Mouse (Mus musculus) gastrocnemius, postnatal 10 days (tissue): ENCODE measurements at regions not wholly inside any gene's neighbourhood (a gene's known extent, or its start where the extent isn't known, plus 50 kb on each side); places are given as distances from the start of the nearest gene placed in this dataset.

Source experiments
- DNase-seq: peaks from one replicate; pipeline ENCODE4 v3.0.0; 2021; ENCODE audit warnings: mixed read lengths

DNA sequence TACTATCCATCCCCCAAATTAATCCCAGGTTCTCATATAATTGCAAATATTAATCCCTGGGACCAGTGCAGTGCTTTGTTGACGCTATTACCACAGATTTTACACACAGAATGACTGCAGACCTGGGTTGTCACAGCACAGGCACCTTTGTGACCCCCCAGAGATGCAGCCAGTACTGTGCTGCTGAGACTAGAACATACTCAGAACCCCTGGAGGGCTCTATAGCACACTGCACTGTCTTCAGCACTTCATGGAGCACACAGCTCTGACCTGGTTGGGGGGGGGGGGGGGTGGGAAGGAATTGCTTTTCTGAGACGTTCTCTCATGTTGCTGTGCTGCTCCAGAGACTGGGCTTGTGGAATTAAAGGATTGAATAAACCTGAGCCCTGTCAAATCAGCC is 154.9 kb upstream of the Gm34302 start:
- DNase-seq, result no peak

DNA sequence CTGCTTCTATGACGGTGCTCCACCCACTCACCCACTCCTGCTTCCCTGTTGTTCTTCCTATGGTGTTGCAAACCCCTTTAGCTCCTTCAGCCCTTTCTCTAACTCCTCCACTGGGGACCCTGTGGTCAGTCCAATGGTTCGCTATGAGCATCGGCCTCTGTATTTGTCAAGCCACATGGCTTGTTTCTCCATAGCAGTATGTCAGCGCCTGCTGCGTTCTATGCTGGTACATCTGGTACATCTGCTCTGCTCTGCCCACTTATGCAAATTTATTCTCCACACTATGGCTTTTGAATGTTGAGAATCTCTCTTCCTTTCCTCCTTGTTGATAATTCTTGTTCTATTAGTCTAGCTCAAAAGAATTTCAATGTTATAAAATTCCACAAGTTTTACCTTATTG is 154.2 kb upstream of the Gm34302 start:
- no peak for DNase-seq

DNA sequence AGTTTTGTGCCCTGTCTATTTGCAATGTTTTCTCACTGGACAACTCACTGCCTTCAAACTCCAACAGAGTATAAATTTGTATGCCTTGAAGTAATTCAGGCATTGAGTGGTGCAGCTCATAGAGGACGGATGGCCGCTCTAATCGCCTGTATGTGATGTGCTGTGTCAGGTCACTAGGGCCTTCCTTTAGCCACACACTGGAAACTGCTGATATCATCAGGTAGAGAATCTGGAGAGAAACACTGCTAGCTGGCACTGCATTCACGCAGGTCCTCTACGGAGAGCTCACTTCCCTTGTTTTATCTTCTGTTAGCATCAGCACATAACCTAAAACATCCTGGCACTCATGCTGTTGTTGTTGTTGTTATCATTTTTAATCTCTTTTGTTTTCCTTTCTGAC is 144.0 kb upstream of the Gm34302 start:
- DNase-seq, result no peak

DNA sequence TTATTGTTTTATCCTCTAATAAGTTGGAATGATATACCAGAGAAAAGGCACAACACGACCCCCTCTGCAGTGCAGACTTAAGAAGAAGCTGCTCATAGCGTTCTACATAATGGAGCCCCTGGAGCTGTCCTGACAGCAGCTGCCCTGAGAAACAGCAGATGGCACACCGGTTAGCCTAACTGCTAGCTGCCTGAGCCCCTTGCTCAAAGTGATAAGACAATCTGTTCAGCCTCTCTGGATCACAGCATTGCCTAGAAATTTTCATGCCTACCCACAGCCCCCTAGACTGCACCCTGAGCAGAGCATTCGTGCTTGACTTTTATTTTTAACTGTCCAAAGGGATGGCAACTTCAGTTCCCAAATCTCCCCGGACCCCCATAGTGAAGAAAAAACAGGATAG is 132.4 kb upstream of the Gm34302 start:
- DNase-seq, result no peak

DNA sequence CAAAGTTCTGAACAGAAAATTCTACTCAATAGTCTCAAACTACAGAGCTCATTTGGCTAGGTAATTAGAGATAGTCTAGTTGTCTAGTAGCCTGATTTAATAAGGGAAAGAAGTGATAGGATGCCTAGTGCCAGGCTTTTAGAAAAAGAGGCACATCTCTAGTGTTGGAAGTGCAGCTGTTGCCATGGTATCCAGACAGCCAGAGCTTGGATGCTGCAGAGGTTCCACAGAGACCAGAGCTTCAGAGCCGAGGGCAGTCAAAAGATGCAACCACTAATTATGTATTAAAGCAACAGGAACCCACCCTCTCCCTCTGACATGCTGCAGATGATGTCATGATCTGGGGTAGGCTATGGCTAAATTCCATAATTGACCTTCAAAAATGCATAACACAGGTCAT is 130.0 kb upstream of the Gm34302 start:
- DNase-seq, result no peak

DNA sequence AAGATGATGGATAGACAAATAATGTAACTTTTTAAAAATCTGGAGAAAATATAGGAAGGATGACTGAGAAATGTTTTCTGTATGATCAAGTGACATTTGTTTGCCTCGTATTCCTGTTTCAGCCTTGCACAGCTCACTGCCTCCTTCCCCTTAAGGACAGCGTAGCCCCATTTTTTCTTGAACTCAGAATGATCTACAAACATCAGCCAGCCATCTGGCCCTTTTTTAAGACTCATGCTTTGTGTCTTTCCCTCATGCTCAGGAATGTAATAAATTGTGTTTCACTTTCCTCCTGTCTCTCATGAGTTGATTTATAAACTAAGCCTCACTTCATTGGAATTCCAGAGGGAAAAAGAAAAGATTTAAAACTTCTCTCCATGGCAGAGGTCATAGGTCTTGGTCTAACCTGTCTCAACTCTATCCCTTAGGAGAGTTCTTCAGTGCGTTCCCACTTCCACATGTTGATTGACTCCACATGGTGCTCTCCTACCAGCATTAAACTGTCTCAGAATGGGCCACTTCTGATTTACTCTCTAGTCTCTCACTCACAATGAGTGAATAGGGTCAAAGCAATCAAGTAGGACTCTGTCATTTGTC is 129.2 kb upstream of the Gm34302 start:
- DNase-seq, result no peak

DNA sequence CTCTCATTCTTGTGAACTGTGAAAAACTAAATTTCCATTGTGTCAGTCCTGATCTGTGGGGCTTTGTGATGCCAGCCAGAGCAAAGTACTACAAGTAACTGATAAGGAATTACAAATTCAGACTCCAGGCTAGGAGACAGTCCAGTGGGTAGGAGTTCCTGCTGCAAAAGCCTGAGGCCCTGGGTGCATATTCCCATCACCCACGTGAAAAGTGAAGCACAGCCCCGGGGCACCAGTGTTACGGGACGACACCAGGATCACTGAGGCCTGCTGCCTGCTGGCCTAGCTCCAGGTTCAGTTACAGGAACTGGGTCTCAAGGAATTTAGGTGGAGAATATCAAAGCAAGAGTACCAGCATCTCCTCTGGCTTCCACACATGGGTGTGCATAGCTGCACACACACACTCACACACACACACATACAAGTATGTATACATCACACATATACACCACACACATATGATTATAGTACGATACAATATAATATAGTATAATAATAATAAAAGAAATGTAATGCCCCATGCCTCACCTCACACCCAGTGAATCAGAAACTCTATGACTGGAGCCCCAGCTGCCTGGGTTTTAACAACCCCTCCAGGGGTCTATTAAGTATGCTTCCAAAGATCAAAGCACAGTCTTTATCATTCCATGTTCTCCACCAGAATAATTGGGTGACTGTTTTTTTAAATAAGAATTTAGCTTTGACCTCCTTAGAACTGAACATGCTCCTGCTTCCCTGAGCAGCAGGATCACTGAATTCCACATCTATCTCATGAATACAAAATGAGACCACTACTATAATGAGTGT is 126.6 kb upstream of the Gm34302 start:
- no peak for DNase-seq

DNA sequence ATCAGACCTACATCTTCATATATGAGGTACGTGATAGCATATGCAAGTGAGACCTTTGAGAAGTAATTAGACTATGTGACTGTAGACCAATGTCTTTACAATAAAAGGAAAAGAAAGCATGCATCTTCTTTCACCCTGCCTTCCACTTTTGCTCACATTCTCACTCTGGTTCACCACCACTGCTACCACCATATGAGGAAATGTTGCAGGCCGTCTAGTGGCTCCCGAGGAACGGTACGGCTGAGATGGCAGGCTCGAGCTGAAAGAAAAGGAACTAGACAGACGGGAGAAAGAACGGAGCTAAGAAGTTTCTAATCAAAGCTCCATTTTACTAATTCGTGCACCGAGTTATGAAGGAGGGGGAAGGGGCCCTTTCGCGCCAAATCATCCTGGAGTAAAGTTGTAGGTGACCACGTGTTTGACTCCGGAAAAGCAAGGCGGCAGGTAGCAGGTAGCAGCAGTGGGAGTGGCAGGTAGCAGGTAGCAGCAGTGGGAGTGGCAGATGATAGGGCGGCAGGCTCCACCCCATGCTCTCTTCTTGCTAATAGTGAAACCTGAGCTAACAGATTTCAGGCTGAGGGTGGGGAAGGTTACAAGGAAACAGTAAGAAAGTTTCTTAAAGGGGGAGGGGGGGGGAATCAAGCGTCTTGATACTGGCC is 125.9 kb upstream of the Gm34302 start:
- DNase-seq, result no peak

DNA sequence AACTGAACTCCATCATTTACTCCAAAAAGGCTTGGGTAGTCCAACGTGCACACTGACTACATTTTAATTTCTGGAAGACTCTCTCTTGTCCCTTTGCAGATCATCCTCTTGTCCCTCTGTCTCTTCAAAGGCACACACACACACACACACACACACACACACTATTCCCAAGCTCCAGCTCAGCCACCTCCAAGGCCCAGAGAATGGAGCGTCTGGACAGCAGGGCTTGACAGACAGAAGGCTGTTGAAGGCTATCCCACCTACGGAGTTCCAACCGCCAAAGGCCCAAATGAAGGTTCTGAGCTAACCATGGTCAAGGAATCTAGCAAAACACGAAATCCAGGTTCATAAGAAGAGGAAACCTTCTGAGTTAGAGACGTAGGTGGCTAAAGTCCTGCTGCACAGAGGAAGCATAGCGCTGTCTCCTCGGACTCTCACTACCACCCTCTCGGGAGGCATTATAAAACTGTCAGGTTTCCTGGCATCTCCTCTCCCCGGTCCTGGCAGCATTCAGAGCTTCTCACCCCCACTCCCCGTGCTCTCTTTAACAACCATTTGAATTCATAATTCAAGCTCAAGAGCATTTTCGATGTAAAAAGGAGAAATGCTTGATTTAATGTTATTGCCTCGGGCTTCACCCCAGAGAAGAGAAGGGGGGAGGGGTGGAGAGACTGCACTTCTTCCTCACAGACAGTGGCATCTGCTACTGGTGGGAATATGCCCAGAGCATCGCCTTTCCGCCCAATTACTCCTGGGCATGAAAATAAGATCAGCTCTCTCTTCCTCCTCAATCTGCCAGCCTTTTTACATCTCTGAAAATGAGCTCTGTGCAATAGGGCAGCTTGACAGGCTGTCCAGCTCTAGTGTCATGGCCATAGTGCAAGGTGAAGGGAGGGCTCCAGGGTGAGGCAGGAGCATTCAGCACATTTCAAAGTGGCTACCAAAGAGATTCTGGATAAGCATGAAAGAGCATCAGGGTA is 99.3 kb upstream of the Gm34302 start:
- no peak for DNase-seq

DNA sequence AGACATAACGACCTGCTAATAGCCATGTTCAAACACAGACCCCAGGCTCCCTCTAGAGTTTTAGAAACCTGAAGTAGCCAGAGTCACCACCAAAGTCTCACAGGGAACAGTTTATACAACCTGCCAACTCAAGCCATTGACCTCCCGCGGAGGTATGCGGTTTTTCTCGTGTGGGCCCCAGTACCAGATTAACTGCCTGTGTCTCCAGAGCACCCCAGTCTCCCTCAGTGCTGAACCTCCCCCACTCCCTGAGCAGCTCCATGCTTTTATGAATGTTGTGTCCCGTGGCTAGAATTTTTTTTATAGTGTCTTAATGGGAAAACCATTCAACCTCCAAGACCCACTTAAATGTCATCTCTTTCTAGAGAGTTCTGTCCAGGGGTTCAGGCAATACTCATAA is 98.5 kb upstream of the Gm34302 start:
- DNase-seq, result no peak

DNA sequence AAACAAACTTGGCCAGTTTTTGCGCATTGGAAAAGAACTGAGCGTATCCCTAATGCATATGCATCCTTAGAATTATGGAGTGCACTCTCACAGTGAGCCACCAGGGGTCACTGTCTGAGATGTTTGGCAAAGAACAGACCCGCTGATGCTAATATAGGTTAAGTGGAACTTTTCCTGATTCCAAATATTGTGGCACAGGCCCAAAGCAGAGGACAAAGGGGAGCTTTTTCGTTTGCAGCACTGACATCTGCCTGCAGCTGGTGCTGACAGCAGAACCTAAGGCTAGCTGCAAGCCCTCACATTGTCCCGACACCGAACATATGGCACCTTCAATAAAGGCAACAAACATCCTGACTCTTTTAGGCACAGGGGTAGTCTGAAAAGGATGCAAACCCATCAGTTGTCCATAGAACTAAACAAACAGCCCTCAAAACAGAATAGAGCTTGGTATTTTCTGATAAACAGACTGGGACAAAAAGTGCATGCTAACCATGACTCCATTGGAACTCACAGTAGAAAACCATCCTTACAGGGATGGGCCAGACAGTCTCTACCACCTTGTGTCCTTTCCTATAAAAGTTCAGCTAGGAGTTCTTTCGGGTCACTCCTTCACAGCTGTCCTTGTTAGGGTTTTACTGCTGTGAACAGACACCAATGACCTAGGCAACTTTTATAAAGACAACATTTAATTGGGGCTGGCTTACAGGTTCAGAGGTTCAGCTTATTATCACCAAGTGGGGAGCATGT is 87.1 kb upstream of the Gm34302 start:
- peak; percentile 61 for DNase-seq

DNA sequence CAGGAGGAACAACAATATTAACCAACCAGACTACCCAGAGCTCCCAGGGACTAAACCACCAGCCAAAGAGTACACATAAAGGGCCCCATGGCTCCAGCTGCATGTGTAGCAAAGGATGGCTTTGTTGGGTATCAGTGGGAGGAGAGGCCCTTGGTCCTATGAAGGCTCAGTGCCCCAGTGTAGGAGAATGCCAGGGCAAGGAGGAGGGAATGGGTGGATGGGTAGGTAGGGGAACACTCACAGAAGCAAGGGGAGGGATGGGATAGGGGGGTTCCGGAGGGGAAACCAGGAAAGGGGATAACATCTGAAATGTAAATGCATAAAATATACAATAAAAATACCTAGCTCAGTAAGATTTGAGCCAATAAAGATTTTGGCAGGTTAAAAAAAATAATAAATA is 86.4 kb upstream of the Gm34302 start:
- no peak for DNase-seq

DNA sequence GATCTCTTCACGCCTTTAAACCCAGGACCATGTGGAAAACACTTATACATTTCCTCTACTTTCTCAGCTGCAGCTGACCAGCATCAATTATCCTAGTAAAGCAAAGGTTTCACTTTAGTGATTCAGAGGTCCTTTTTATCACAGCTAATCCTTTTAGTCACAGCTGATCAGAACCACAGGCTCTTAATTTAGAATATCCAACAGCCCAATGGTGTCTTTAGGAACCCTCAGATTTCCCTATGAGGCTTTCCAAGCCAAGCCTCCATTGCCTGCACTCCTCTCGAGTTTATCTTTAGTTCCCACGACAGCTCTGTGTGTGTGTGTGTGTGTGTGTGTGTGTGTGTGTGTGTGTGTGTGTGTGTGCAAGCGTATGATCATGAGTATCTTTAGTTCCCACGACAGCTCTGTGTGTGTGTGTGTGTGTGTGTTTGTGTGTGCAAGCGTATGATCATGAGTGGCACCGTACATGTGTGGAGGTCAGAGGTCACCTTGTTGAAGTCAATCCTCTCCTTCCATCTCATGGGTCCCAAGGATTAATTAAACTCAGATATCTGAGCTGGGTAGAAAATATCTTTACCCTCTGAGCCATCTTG is 85.4 kb upstream of the Gm34302 start:
- DNase-seq, result no peak

DNA sequence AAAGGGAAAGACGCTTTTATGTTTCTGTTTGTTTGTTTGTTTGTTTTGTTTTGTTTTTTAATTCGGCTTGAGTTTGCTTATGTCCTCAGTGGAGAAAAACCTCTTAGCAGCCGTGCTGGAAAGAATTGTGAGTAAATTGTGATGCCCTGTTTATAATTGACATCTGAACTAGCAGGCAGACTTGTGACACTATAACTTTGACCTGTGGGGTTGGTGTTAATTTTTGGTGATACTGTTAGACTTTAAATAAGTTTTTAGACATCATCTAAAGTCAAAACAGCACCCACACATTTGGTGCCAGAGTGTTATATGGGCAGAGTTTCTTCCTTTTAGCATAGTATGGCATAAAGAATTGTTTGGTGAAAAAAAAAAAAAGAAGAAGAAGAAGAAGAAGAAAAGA is 84.0 kb upstream of the Gm34302 start:
- DNase-seq, result no peak

DNA sequence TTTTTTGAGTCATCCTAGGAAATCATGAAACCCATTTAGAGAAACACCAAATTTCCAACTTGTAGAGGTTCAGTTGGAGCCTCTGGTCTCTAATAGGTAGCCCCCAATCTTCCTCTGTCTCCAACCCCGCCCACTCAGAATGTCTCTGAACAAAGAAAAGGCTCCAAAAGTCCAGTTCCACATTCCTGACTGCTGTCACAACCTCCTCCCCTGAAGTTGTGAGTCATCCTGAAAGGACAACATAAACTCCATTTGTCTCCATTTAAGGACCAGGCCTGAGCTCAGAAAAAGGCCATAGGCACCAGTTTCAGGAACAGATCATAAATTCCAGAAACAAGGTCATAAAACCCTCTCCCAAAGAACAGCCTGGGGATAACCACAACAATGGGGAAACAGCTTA is 79.4 kb upstream of the Gm34302 start:
- no peak for DNase-seq

DNA sequence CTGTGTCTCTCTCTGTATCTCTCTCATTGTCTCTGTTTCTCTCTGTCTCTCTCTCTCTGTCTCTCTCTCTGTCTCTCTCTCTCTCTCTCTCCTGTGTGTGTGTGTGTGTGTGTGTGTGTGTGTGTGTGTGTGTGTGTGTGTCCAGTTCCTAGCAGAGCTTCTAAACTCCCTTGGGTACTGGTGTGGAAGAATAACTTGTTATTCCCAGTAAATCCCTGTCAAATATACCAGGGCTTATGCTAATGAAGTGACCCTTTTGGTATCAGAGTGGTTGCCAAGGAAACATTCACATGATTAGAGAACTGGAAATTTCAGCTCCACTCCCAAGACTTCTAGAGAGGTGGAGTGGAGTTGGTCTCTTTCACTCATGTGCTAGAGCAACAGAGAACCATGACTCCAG is 78.9 kb upstream of the Gm34302 start:
- no peak for DNase-seq

DNA sequence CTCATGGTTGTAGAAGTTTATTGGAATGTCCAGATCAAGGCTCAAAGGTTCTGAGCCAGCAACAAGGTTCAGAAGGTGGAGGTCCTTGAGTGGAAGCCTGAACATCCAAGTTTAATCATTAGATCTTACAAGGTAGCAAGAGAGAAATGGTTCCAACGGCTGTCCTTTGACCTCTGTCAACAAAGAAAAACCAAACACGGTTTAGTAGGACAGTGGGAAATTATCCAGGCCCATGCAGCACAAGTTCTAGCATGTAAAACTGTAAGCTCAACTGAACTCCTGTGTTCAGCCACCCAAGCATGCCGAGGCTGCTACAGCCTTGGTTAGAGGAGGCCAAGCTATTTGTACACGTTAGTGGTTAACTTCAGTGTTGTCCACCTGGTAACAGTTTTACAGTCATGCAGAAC is 77.1 kb upstream of the Gm34302 start:
- DNase-seq, result no peak

DNA sequence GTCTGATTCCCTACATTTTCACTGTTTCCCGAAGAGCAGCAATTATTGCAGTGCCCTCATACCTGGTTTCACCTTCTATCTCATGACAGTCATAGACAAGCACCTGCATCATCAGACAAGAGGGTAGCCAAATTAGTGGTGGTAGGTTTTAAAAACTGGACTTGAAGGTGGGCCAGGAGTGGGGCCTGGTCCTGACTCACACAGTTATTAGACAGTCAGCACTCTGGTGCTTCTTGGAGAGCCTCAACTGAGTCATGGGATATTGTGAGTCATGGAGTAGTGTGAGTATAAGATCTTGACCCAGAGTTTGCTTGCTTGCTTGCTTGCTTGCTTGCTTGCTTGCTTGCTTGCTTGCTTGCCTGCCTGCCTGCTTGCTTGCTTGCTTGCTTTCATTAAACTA is 73.1 kb upstream of the Gm34302 start:
- DNase-seq, result no peak

DNA sequence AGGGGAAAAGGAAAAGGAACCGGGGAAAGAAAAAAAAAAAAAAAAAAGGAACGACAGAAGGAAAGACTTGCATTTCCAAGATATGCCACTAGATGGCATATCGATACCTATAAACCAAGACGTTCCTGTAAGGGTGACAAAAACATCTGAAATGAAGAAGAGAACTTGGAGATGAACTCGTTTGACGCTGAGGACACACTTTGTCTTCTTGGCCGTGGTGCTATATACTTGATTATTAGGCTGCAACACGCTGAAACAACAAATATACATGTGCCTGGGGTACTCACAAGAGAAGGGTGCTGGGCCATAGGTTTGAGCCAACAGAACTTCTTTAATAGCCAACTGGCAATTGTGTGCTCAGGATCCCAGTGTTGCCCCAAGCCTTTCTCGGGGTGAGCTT is 71.2 kb upstream of the Gm34302 start:
- no peak for DNase-seq

DNA sequence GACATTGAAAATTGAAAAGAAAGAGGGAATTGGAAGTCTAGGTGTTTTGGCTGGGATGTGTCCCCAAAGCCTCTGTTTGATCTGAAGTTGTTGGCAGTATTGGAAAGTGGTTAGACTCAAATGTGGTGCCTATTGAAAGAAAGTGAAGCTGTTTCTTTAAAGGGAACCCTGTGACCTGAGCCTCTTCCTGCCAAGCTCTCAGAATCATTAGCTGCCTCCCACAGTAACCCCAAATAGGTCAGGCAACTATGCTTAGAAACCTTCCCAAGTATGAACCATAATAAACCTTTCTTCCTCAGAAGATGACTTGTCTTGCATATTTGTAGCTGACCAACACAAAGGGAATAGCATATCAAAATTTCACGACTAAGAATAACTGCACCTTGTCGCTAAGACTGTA is 69.7 kb upstream of the Gm34302 start:
- DNase-seq, result no peak

DNA sequence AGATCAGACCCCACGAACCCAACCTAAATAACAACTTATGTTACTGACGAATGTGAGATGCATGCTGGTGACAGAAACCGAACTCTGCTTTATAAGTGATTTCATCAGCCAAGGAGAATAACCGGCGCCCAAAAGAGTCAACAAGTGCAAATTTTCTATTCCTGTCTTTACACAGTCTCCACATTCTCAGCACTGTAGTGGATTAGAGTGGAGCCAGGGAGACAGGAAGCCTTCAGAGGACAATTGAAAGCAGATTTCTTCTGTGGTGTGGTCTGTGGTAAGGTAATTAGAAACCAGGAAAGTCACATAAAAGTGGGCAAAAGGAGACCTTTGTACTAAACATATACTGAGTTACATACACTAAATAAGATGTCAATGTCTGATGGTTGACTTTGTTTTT is 68.0 kb upstream of the Gm34302 start:
- DNase-seq, result no peak
